Mouse (Mus musculus) hematopoietic stem cell, adult 5-6 weeks (primary cell): ENCODE data around the gene Lcn12. TPM values are rescaled to one million over a fixed set of nuclear protein-coding genes. Genes with fewer than 3 reads are reported as not detected.

Experiments
- ATAC-seq, 2 experiments: fragments of 125-278 bp in 1 of 2; replicated peaks in 1 of 2; 2 replicates each; pipeline ENCODE4 v1.8.0; 2016 to 2017; ENCODE audit warnings: inconsistent platforms in 2 of 2, mild to moderate bottlenecking in 2 of 2, moderate number of reproducible peaks in 2 of 2, low read depth in 1 of 2, moderate TSS enrichment in 1 of 2; ENCODE audit not compliant: low FRiP score in 2 of 2, poor library complexity in 2 of 2, severe bottlenecking in 2 of 2, insufficient read depth in 1 of 2, low TSS enrichment in 1 of 2
- total RNA-seq: library from RNA; stranded (forward); fragments of 172-1452, 232-1000 nt; gene quantifications from 2 replicates; pipeline ENCODE4 v1.2.3, GENCODE M21; 2017

Gene Lcn12
- total RNA-seq, 1 experiment from 2014 or later: not detected

GRCm38 (mm10) chr2:25500071-25500575, 6.4 kb upstream of the Lcn12 start:
- no peak for ATAC-seq

DNA sequence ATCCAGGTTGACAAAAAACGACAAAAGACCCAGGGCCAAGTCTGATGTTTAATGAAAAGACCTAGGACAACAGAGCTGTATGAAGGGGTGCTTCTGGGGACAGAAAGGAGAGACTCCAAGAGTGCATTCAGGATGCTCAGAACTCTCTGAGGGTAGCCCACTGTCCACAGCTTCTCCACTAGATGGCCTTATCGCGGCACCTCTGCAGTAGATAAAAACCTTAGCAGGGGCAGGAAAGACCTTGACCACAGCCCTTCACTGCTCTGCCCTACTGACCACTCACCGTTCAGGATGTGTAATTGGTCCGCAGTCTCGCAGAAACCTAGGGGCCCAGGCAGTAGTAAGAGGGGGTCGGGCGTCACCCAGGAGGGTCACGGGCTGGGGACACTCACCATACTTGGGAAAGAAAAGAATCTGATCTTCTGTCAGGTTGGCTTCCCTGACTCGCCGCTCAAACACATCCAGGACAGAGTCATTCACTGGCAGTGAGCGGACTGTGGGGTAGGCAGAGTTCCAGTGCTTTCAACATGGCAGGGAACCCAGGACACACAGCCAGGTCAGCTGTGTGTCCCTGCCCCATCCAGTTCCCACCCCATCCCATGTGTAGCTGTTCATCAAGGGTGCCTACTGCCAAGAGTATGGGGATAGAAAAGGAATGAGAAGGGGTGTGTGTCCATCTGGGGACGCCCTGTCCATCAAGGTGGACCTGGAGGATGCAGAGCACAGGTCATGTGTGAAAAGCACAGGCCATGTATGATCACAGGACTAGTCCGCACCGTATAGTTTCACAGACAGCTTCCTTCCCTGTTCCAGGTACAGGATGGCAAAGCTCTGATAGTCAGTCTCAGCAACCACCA, 5.1 kb upstream of the Lcn12 start:
- no peak for ATAC-seq

GRCm38 (mm10) chr2:25497846-25498575, 4.3 kb upstream of the Lcn12 start:
- peak; percentile 24 to 38; a peak in 1 of 4 replicates for ATAC-seq

GRCm38 (mm10) chr2:25496462-25496861, 2.8 kb upstream of the Lcn12 start:
- ATAC-seq: no peak

- no peak for ATAC-seq
Measured at GRCm38 (mm10) chr2:25492988-25493387, 723 bp downstream of the Lcn12 start.

DNA sequence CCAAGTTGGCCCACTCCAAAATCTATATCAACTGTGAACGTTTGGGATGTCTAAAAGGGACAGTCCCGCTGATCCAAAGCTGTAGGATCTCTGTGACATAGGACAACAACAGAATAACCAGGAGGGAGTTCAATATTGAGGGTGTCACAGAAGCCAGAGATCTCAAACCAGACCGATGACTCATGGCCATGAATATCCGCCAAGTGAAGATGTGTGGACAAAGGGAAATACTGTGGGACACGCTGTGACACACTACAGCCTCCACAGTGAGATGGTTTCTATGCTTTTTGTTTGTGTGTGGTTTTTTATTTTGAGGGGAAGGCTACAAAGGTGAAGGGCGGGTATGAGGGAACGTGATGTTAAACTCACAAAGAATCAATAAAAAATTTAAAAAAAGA, 5.0 kb downstream of the Lcn12 start:
- no peak for ATAC-seq

DNA sequence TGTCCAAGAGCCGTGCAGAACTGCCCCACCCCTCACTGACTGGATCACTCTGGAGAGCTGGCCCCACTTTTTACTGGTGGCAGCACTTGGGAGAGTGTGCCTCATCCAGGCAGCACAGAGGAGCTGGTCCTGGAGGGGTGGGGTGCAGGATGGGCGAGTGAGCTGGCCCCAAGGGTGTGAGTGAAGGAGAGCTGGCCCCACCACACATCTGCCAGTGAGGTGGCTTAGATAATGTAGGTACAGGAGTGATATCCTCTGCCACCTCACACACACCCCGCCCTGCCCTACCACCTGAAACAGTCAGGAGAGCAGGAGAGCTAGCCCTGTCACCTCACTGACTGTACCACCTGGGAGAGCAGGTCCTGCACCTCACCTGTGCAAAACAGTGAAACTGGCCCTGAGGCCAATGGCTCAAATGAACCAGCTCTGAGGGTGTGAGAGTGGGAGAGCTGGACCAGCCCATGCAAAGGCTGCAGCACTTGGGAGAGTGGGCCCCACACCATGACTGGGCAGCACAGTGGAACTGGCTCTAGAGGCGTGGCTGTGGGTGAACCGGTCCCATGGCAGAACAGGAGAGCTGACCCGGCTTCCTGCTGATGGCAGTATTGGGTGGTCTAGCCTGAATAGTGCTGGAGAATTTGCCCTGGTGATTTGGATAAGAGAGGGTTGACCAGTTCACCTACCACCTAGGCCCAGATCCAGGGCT, 5.6 kb downstream of the Lcn12 start:
- no peak for ATAC-seq

DNA sequence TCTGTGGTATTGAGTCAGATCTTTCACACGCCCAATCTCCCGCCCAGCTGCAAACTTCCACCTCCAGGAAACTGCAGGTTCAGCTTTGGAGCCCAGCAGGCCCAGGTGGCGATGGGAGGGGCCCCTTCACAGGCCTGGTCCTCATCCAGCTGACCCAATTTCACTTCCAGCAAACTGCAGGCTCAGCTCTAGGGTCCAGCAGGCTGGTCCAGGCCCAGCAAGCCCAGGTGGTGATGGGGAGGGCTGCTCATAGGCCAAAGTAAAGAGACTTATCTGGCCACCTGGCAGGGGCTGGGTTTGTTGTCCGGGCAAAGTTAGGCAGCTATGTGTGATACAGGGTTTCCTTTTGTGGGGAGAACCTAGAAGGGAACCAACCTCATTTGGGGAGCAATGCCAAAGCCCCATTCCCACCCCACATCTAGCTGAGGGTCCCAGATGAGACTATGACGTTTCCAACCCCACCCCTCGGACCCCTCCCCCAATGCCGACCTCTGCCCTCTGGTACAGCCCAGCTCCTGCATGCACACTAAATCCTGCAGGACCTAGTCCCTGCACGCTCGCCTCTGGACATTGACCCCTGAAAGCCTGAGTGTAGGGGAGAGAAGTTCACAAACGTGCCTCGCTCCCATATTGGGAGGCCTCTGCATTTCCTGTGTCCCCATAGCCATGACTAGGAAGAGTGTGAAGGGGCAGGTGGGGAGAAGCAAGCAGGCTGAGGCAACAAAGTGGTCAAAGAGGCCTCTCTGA, 8.6 kb downstream of the Lcn12 start:
- ATAC-seq: no peak

DNA sequence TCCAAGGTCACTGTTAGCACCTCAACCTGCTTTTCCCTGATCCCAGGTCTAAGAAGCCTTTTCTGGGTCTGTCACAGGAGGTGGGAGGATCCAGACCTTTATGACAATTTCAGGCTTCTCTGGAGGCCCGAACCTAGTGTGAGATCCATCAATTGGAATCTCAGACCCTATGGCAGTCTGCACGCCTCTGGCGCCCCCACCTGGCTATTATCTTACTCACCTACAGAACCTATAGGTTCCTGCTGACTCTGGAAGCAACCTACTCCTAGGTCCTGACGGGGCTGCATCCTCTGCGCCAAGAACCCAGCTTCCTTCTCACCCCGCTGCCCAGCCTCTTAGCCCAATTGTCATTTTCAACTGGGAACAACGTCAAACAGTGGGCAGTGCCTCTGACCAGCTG, 10.7 kb downstream of the Lcn12 start:
- ATAC-seq: peak; percentile 50 to 75

DNA sequence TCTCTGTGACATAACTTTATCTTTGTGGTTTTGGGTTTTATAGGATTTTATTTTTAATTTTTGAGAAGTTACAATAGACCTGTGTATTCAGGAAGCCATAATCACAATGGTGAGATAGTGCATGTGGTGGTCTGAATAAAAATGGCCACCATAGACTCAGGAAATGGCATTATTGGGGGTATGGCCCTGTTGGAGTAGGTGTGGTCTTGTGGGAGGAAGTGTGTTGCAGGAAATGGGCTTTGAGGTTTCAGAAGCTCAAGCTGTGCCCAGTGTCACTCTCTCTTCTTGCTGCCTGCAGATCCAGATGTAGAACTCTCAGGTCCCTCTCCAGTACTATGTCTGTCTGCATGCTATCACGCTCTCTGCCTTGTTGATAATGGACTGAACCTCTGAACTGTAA, 13.2 kb downstream of the Lcn12 start:
- peak in 1 of 2 experiments; percentile 19; a peak in 3 of 4 replicates for ATAC-seq

DNA sequence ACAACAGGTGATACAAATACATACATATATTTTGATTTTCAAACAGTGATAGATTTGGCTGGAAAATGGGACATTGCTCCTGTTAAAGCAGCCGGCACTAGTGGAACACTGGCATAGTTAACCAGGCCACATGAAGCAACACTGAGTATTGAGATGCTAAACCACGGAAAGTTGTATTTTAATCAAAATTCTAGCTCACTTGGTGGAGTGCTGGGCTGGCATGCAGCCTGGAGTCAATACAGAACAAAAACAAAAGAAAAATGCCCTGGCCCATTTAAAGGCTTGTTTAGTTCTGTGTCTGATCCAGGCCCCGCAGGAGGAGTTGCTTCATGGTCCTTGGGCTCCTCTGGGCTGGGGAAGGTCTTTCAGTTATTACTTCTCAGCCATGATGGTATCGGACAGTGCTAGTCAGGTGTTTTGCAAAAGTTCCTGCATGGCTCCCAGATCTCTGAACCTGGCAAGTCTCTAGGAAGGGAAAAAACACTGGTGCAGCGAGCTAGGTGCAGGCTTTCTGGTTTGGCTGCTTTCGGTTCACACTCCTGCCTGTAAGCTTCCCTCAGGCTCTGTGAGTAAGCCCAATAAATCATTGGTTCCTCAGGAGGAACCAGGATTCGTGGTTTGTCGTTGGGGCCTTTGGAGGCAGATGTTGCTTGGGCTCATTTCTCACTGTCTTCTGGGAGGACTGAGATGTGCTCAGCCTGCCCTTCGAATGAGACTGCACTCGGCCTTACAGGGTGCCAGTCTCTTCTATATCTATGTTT, 14.0 kb downstream of the Lcn12 start:
- ATAC-seq: no peak

- ATAC-seq: no peak
Measured at GRCm38 (mm10) chr2:25477967-25478675, 15.6 kb downstream of the Lcn12 start.

DNA sequence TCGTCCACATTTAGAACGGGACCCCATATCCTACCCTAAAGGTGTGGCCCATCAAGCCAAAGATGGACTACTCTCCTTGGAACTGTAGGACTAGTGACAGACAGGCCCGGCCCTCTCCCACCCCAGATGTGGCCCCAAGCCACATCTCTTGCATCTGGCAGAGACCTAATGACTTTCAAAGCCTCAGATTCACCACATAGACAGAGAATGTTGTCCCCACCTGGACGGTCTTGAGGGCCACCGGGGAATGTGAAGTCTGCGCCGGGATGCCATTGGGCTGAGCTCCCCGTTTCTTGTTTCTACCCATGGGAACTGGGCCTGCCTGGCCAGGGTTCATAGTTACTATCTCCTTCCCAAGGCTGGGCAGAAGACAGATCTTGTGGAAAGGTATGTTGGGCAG, 16.2 kb downstream of the Lcn12 start:
- ATAC-seq: no peak

- ATAC-seq: no peak
Measured at GRCm38 (mm10) chr2:25472550-25472949, 21.2 kb downstream of the Lcn12 start.

DNA sequence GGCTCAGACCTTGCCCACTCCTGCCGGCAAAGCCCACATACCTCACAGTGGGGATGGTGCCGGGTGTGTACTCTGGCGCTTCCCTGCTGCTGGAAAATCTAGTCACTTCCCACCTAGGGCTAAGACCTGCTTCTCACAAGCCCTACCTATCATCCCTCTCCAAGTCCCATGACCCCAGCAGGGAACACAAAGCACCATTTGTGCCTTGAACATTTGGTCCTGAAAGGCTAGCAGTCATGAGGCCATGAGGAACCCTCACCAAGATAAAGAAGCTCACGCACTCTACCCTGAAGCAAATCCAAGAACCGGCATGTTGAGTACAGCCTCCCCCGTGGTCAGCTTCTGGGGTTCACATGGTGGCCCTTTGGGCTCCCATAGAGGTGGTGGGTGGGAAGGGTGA, 23.7 kb downstream of the Lcn12 start, which contains the start of gene Ptgds:
TSS of gene Ptgds (minus strand) at position 78 of the 400 bp plus-strand sequence.
- no peak for ATAC-seq
